Comparison of ENCODE assay signal across 8 mouse cellular contexts in the genomic region with DNA sequence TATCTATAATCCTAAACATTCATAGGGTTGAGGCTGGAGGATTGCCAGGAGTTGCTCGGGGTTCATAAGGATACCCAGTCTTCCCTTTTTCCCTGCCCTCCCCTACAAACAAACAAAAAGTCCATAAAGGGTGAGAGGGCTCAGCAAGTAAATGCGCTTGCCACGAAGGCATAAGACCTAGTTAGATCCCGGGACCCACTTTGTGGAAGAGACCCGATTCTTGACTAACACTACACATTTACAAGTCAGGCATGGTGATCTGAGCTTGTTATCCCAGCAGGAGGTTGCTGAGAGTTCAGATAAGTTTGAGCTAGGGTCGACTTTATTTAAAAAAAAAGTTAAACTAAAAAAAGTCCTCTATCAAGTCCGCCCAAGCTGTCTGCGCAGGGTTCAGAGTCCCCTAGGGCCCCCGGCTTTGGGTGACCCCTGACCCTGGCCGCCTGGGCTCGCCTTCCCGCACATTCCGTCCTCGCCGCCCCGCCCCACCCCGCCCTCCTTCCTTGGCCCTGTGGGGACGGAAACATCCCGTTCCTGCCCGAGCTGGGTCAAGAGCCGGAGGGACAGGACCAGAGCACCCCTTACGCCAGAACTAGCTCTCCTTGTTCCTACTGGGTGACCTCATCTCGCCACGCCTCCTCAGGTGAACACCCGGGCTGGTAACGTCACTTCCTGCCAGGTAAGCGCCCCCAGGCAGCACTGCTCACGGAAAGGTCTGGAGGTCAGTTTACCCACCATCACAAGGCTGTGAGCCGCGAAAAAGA. TPM values are rescaled to one million over a fixed set of nuclear protein-coding genes. Genes with fewer than 3 reads are reported as not detected.
A peak's percentile ranks its signal among the peaks of the same experiment; 100 is the strongest.
DNase-seq lines count a peak whose midpoint lies in the region; ATAC-seq and TF ChIP-seq lines count a peak whose summit lies in the region.

No protein-coding gene starts in this region.

- in situ Hi-C loops in ES-E14 (cut with MboI; ENCODE audit: low sequenced_read_pairs in 2 of 2, unreplicated experiment in 2 of 2), result no loop called here

- peaks cover 5 to 13% of the 10 kb centered on the region in 2 experiments; a peak in 2 of 4 replicates for H3K4me1 ChIP-seq in ES-E14 (ENCODE audit: control insufficient read depth in 2 of 2, insufficient read depth in 2 of 2, low read length in 2 of 2, poor library complexity in 1 of 2)
- peaks cover 61% of the 10 kb centered on the region for H3K4me1 ChIP-seq in heart, embryonic 10.5 days
- H3K4me1 ChIP-seq in kidney, embryonic 15.5 days, result peaks cover 72% of the 10 kb centered on the region

- WGBS in heart, embryonic 10.5 days, result 2% methylated on average over 30 of the region's 30 CpGs
- WGBS in kidney, embryonic 15.5 days, result 4% methylated on average over 30 of the region's 30 CpGs

- peak overlapping the region; percentile 88 for H3K4me2 ChIP-seq in kidney, embryonic 15.5 days

- peak overlapping the region; percentile 91 for H3K27ac ChIP-seq in ES-E14 (ENCODE audit: insufficient read depth, low read depth, low read length, poor library complexity, severe bottlenecking)
- peak overlapping the region; percentile 97 for H3K27ac ChIP-seq in heart, embryonic 10.5 days
- H3K27ac ChIP-seq in kidney, embryonic 15.5 days, result peak overlapping the region; percentile 100

- peaks cover 10% of the 10 kb centered on the region for H3K36me3 ChIP-seq in ES-E14 (ENCODE audit: control insufficient read depth, insufficient read depth, low read length, poor library complexity, severe bottlenecking)
- peaks cover 9% of the 10 kb centered on the region for H3K36me3 ChIP-seq in heart, embryonic 10.5 days
- 0 out of 2 replicates have a peak, but pooled peaks cover 3% of the 10 kb centered on the region for H3K36me3 ChIP-seq in kidney, embryonic 15.5 days

- no peak for ATAC-seq in kidney, embryonic 15.5 days (replicated peaks; ENCODE audit: low FRiP score)

- no peaks in the 10 kb centered on the region for H3K9me3 ChIP-seq in ES-E14 (ENCODE audit: control insufficient read depth, insufficient read depth, low read depth, low read length)
- no peaks in the 10 kb centered on the region for H3K9me3 ChIP-seq in heart, embryonic 10.5 days
- H3K9me3 ChIP-seq in kidney, embryonic 15.5 days (replicated peaks), result no peaks in the 10 kb centered on the region

- intact Hi-C loops in left cerebral cortex, postnatal 36 days (cut with DNase I), result no loop called here

- peak overlapping the region; percentile 81 for H3K9ac ChIP-seq in ES-E14 (ENCODE audit: insufficient read depth, low read depth, low read length, poor library complexity, severe bottlenecking)
- peak overlapping the region; percentile 57 for H3K9ac ChIP-seq in kidney, embryonic 15.5 days

- no peak for DNase-seq in ES-E14 (ENCODE audit: low read depth, low spot score)
- peak; percentile 76 for DNase-seq in embryo, embryonic 10 days (ENCODE audit: low spot score)
- DNase-seq in heart, embryonic 10.5 days (ENCODE audit: low spot score), result peak; percentile 90
- DNase-seq in lung, postnatal 36 days, result peak; percentile 96
- peak; percentile 49 to 63 for DNase-seq in spleen, postnatal 10 days (ENCODE audit: low spot score in 2 of 2)
- DNase-seq in right cerebral cortex, postnatal 25 days, result no peak
- no peak for DNase-seq in left cerebral cortex, postnatal 36 days (ENCODE audit: low spot score in 2 of 2)

- peak overlapping the region; percentile 59 to 87 for H3K4me3 ChIP-seq in ES-E14 (ENCODE audit: insufficient read depth in 1 of 2, low read depth in 1 of 2, low read length in 2 of 2, poor library complexity in 1 of 2, severe bottlenecking in 1 of 2)
- peak overlapping the region; percentile 55 for H3K4me3 ChIP-seq in heart, embryonic 10.5 days
- H3K4me3 ChIP-seq in kidney, embryonic 15.5 days (replicated peaks), result peak overlapping the region; percentile 75

- H3K27me3 ChIP-seq in heart, embryonic 10.5 days (ENCODE audit: insufficient read depth, poor library complexity, severe bottlenecking), result no peaks in the 10 kb centered on the region
- no peaks in the 10 kb centered on the region for H3K27me3 ChIP-seq in kidney, embryonic 15.5 days

TF ChIP-seq in ES-E14, 5 proteins besides CTCF, POLR2A, EP300 and RAD21:
- TF ChIP-seq MAFK (IDR thresholded peaks at IDR 0.05; ENCODE audit: insufficient read depth, low read depth, low read length) (no peak), CHD2 (IDR thresholded peaks at IDR 0.05; ENCODE audit: low read depth, low read length) (0 out of 2 replicates have a peak, but pooled peaks have one; percentile 12), HCFC1 (IDR thresholded peaks at IDR 0.05; ENCODE audit: borderline replicate concordance, insufficient read depth, low read length) (0 out of 2 replicates have a peak, but pooled peaks have one; percentile 11)

RNA-seq across cellular contexts. Expression of a gene that starts 3.8 kb away (rescaled TPM):
- 15.0 TPM in 2 replicates for total RNA-seq in ES-E14 (2012; rRNA removed)
- 68.3 and 75.1 TPM in 2 replicates for polyA plus RNA-seq in heart, embryonic 10.5 days (2016; fragmentation: Nextera tagmentation; extraction: Ambion mirVana)
- polyA plus RNA-seq in kidney, embryonic 15.5 days (2015; fragmentation: Nextera tagmentation; extraction: Ambion mirVana), result 69.9 and 84.6 TPM in 2 replicates
- 1 to 10 TPM; 6.2 to 9.7 TPM for total RNA-seq in left cerebral cortex, postnatal 36 days (2021)

RNA-seq across cellular contexts. Expression of a gene that starts 3.9 kb away (rescaled TPM):
- total RNA-seq in ES-E14 (2012; rRNA removed), result 3.9 and 5.0 TPM in 2 replicates
- polyA plus RNA-seq in heart, embryonic 10.5 days (2016; fragmentation: Nextera tagmentation; extraction: Ambion mirVana), result 13.7 and 15.1 TPM in 2 replicates
- polyA plus RNA-seq in kidney, embryonic 15.5 days (2015; fragmentation: Nextera tagmentation; extraction: Ambion mirVana), result 16.2 TPM in 2 replicates
- total RNA-seq in left cerebral cortex, postnatal 36 days (2021), result 1 to 10 TPM; 2.6 to 3.3 TPM

RNA-seq across cellular contexts. Expression of a gene that starts 16.3 kb away (rescaled TPM):
- total RNA-seq in ES-E14 (2012; rRNA removed), result 34.8 and 50.8 TPM in 2 replicates
- polyA plus RNA-seq in heart, embryonic 10.5 days (2016; fragmentation: Nextera tagmentation; extraction: Ambion mirVana), result 58.8 and 62.0 TPM in 2 replicates
- 52.6 and 57.7 TPM in 2 replicates for polyA plus RNA-seq in kidney, embryonic 15.5 days (2015; fragmentation: Nextera tagmentation; extraction: Ambion mirVana)
- total RNA-seq in left cerebral cortex, postnatal 36 days (2021), result 10 to 100 TPM; 17.9 to 21.3 TPM

RNA-seq across cellular contexts. Expression of a gene that starts 16.6 kb away (rescaled TPM):
- total RNA-seq in ES-E14 (2012; rRNA removed), result 74.5 and 83.9 TPM in 2 replicates
- 79.8 and 81.3 TPM in 2 replicates for polyA plus RNA-seq in heart, embryonic 10.5 days (2016; fragmentation: Nextera tagmentation; extraction: Ambion mirVana)
- 86.8 and 100 TPM in 2 replicates for polyA plus RNA-seq in kidney, embryonic 15.5 days (2015; fragmentation: Nextera tagmentation; extraction: Ambion mirVana)
- total RNA-seq in left cerebral cortex, postnatal 36 days (2021), result 10 to 100 TPM; 59.0 to 72.1 TPM

RNA-seq across cellular contexts. Expression of a gene that starts 25.7 kb away (rescaled TPM):
- total RNA-seq in ES-E14 (2012; rRNA removed), result 1,678 and 1,740 TPM in 2 replicates
- polyA plus RNA-seq in heart, embryonic 10.5 days (2016; fragmentation: Nextera tagmentation; extraction: Ambion mirVana), result 726 and 844 TPM in 2 replicates
- polyA plus RNA-seq in kidney, embryonic 15.5 days (2015; fragmentation: Nextera tagmentation; extraction: Ambion mirVana), result 995 and 1,159 TPM in 2 replicates
- 100 to 1,000 TPM; 425 to 456 TPM for total RNA-seq in left cerebral cortex, postnatal 36 days (2021)

Comparison
In these comparisons a context has a peak if more than half of its experiments do, and no peak if none do; other contexts are left out.
1. DNase-seq: peak in embryo, embryonic 10 days (single experiment), heart, embryonic 10.5 days (single experiment), lung, postnatal 36 days (single experiment) and spleen, postnatal 10 days (2 of 2); none in ES-E14 (single experiment), right cerebral cortex, postnatal 25 days (single experiment) and left cerebral cortex, postnatal 36 days (0 of 2).
2. Peak in every context shown above with its lines, with median percentiles within 50 percentile points of each other: H3K27ac ChIP-seq and H3K4me3 ChIP-seq.